ENCODE assay signal across 8 mouse cellular contexts in the genomic region with DNA sequence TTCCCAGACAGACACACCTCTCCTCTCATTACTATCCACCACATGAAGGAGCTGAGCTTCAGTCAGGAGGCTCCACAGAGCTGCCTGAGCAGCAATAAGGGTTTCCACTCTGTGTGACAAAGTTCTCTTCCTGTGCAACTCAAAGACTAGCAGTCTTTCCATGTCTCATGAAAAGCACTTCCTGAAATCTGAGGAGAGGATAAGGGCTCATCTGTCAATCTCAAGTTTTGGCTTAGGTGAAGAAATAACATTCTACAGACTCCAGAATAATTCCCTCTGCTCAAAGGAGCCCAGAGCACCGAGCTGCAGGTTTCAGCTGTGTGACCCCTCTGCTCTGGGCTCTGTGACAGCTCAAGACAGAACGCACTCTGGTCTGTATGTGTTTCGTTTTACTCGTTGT. TPM values are rescaled to one million over a fixed set of nuclear protein-coding genes. Genes with fewer than 3 reads are reported as not detected.
DNase-seq lines count a peak whose midpoint lies in the region; ATAC-seq and TF ChIP-seq lines count a peak whose summit lies in the region.

No protein-coding gene starts in this region.

- no peak for DNase-seq in kidney, adult 9 months
- no peak for DNase-seq in hindbrain, postnatal 0 days (ENCODE audit: low spot score)
- DNase-seq in midbrain, postnatal 0 days (ENCODE audit: low spot score), result no peak
- no peak for DNase-seq in gastrocnemius, postnatal 14 days

- H3K4me2 ChIP-seq in kidney, embryonic 15.5 days, result peak overlapping the region; percentile 91
- H3K4me2 ChIP-seq in hindbrain, postnatal 0 days (ENCODE audit: low read depth, low read length), result peak overlapping the region; percentile 96
- peak overlapping the region; percentile 89 for H3K4me2 ChIP-seq in midbrain, postnatal 0 days (ENCODE audit: low read depth, low read length, poor library complexity, severe bottlenecking)

- TF ChIP-seq CTCF in hindbrain, postnatal 0 days (IDR thresholded peaks at IDR 0.05; ENCODE audit: low read depth), result no peak
- no peak for TF ChIP-seq CTCF in midbrain, postnatal 0 days (IDR thresholded peaks at IDR 0.05)

- ATAC-seq in kidney, embryonic 15.5 days (replicated peaks; ENCODE audit: low FRiP score), result no peak
- ATAC-seq in hindbrain, postnatal 0 days, result no peak
- ATAC-seq in midbrain, postnatal 0 days (ENCODE audit: low FRiP score), result no peak
- no peak for ATAC-seq in cerebellum, adult (ENCODE audit: insufficient number of reproducible peaks, low FRiP score, low TSS enrichment)
- no peak for ATAC-seq in CD4-positive, CD25-positive, alpha-beta regulatory T cell, adult 4 months

- H3K9me3 ChIP-seq in kidney, embryonic 15.5 days (replicated peaks), result no peaks in the 10 kb centered on the region
- no peaks in the 10 kb centered on the region for H3K9me3 ChIP-seq in hindbrain, postnatal 0 days (ENCODE audit: low read length)
- H3K9me3 ChIP-seq in midbrain, postnatal 0 days (ENCODE audit: low read length), result no peaks in the 10 kb centered on the region

- H3K36me3 ChIP-seq in kidney, embryonic 15.5 days, result peaks cover 63% of the 10 kb centered on the region
- H3K36me3 ChIP-seq in hindbrain, postnatal 0 days (ENCODE audit: insufficient read depth, low read length), result peaks cover 49% of the 10 kb centered on the region
- peaks cover 45% of the 10 kb centered on the region for H3K36me3 ChIP-seq in midbrain, postnatal 0 days (ENCODE audit: insufficient read depth, low read length)

- H3K9ac ChIP-seq in kidney, embryonic 15.5 days, result peak overlapping the region; percentile 100
- H3K9ac ChIP-seq in hindbrain, postnatal 0 days (replicated peaks; ENCODE audit: low read length), result peak overlapping the region; percentile 92; the same call in 1 of the 2 replicates
- H3K9ac ChIP-seq in midbrain, postnatal 0 days (replicated peaks; ENCODE audit: low read length, poor library complexity, severe bottlenecking), result peak overlapping the region; percentile 98

- 39% methylated on average over 4 of the region's 4 CpGs for WGBS in kidney, embryonic 15.5 days
- WGBS in hindbrain, postnatal 0 days, result 54% methylated on average over 4 of the region's 4 CpGs
- WGBS in midbrain, postnatal 0 days, result 63% methylated on average over 4 of the region's 4 CpGs

- no peaks in the 10 kb centered on the region for H3K27me3 ChIP-seq in kidney, embryonic 15.5 days
- no peaks in the 10 kb centered on the region for H3K27me3 ChIP-seq in hindbrain, postnatal 0 days (ENCODE audit: insufficient read depth, low read length)
- H3K27me3 ChIP-seq in midbrain, postnatal 0 days (ENCODE audit: insufficient read depth, low read length), result no peaks in the 10 kb centered on the region

- peak overlapping the region; percentile 98 for H3K4me3 ChIP-seq in kidney, embryonic 15.5 days (replicated peaks)
- H3K4me3 ChIP-seq in brown adipose tissue, adult 24 weeks (ENCODE audit: insufficient read depth, low read depth, low read length), result peak overlapping the region; percentile 89
- H3K4me3 ChIP-seq in hindbrain, postnatal 0 days (ENCODE audit: low read length), result peak overlapping the region; percentile 98
- H3K4me3 ChIP-seq in midbrain, postnatal 0 days (ENCODE audit: low read depth, low read length), result peak overlapping the region; percentile 97

- H3K4me1 ChIP-seq in kidney, embryonic 15.5 days, result peaks cover 27% of the 10 kb centered on the region
- H3K4me1 ChIP-seq in brown adipose tissue, adult 24 weeks (ENCODE audit: control insufficient read depth, insufficient read depth, insufficient read length, low read length), result peaks cover 8% of the 10 kb centered on the region; the same call in 1 of the 2 replicates
- H3K4me1 ChIP-seq in hindbrain, postnatal 0 days (ENCODE audit: insufficient read depth, low read length), result peaks cover 17% of the 10 kb centered on the region
- peaks cover 11% of the 10 kb centered on the region; the same call in 1 of the 2 replicates for H3K4me1 ChIP-seq in midbrain, postnatal 0 days (ENCODE audit: insufficient read depth, low read length)

- intact Hi-C loops in gastrocnemius, postnatal 14 days (cut with DNase I; ENCODE audit: low total_unique reads), result no loop called here

- no peak overlapping the region for H3K27ac ChIP-seq in kidney, embryonic 15.5 days
- 0 out of 2 replicates have a peak overlapping the region, but pooled peaks have one; percentile 21 for H3K27ac ChIP-seq in brown adipose tissue, adult 24 weeks (replicated peaks; ENCODE audit: low read depth, low read length)
- H3K27ac ChIP-seq in hindbrain, postnatal 0 days, result peak overlapping the region; percentile 94; the same call in 1 of the 2 replicates
- H3K27ac ChIP-seq in midbrain, postnatal 0 days (ENCODE audit: low read depth, low read length), result no peak overlapping the region

RNA-seq across cellular contexts. Expression of a gene that starts 1.1 kb away (rescaled TPM):
- polyA plus RNA-seq in kidney, embryonic 15.5 days (2015; fragmentation: Nextera tagmentation; extraction: Ambion mirVana), result 21.2 and 22.7 TPM in 2 replicates
- polyA plus RNA-seq in brown adipose tissue, adult 24 weeks (2012; ENCODE audit: insufficient read depth, insufficient read length, missing spikeins), result 3.3 and 7.7 TPM in 2 replicates
- total RNA-seq in hindbrain, postnatal 0 days (2014; rRNA removed), result 42.4 and 42.9 TPM in 2 replicates
- 16.9 and 17.5 TPM in 2 replicates for polyA plus RNA-seq in hindbrain, postnatal 0 days (2015; fragmentation: Nextera tagmentation; extraction: Ambion mirVana)
- total RNA-seq in midbrain, postnatal 0 days (2014; rRNA removed), result 37.9 and 42.1 TPM in 2 replicates
- polyA plus RNA-seq in midbrain, postnatal 0 days (2015; fragmentation: Nextera tagmentation; extraction: Ambion mirVana), result 15.4 and 17.8 TPM in 2 replicates
- 1 to 10 TPM; 5.6 to 6.0 TPM for total RNA-seq in gastrocnemius, postnatal 14 days (2021)
- 1 to 10 TPM; 5.1 to 7.3 TPM for polyA plus RNA-seq in CD4-positive, CD25-positive, alpha-beta regulatory T cell, adult 4 months (2017; shearing (Covaris generic))

RNA-seq across cellular contexts. Expression of a gene that starts 1.2 kb away (rescaled TPM):
- polyA plus RNA-seq in kidney, embryonic 15.5 days (2015; fragmentation: Nextera tagmentation; extraction: Ambion mirVana), result 22.2 and 25.0 TPM in 2 replicates
- polyA plus RNA-seq in brown adipose tissue, adult 24 weeks (2012; ENCODE audit: insufficient read depth, insufficient read length, missing spikeins), result 7.7 and 8.5 TPM in 2 replicates
- 91.6 and 92.3 TPM in 2 replicates for total RNA-seq in hindbrain, postnatal 0 days (2014; rRNA removed)
- 57.5 and 59.9 TPM in 2 replicates for polyA plus RNA-seq in hindbrain, postnatal 0 days (2015; fragmentation: Nextera tagmentation; extraction: Ambion mirVana)
- 77.4 and 88.9 TPM in 2 replicates for total RNA-seq in midbrain, postnatal 0 days (2014; rRNA removed)
- polyA plus RNA-seq in midbrain, postnatal 0 days (2015; fragmentation: Nextera tagmentation; extraction: Ambion mirVana), result 66.1 and 70.7 TPM in 2 replicates
- total RNA-seq in gastrocnemius, postnatal 14 days (2021), result 10 to 100 TPM; 11.7 to 12.0 TPM
- 10 to 100 TPM in 1 of 2 experiments, 1 to 10 TPM in 1; 9.1 to 10.1 TPM for polyA plus RNA-seq in CD4-positive, CD25-positive, alpha-beta regulatory T cell, adult 4 months (2017; shearing (Covaris generic))

RNA-seq across cellular contexts. Expression of a gene that starts 16.9 kb away (rescaled TPM):
- 5.3 and 5.7 TPM in 2 replicates for polyA plus RNA-seq in kidney, embryonic 15.5 days (2015; fragmentation: Nextera tagmentation; extraction: Ambion mirVana)
- polyA plus RNA-seq in brown adipose tissue, adult 24 weeks (2012; ENCODE audit: insufficient read depth, insufficient read length, missing spikeins), result 1.4 and 1.9 TPM in 2 replicates
- 19.4 and 21.2 TPM in 2 replicates for total RNA-seq in hindbrain, postnatal 0 days (2014; rRNA removed)
- polyA plus RNA-seq in hindbrain, postnatal 0 days (2015; fragmentation: Nextera tagmentation; extraction: Ambion mirVana), result 13.4 and 15.8 TPM in 2 replicates
- 13.6 and 19.6 TPM in 2 replicates for total RNA-seq in midbrain, postnatal 0 days (2014; rRNA removed)
- 14.3 and 16.8 TPM in 2 replicates for polyA plus RNA-seq in midbrain, postnatal 0 days (2015; fragmentation: Nextera tagmentation; extraction: Ambion mirVana)
- total RNA-seq in gastrocnemius, postnatal 14 days (2021), result 1 to 10 TPM in 1 of 2 experiments, under 1 TPM in 1; 0.86 to 1.4 TPM
- polyA plus RNA-seq in CD4-positive, CD25-positive, alpha-beta regulatory T cell, adult 4 months (2017; shearing (Covaris generic)), result 1 to 10 TPM; 6.0 to 9.2 TPM

RNA-seq across cellular contexts. Expression of a gene that starts 28.3 kb away (rescaled TPM):
- 33.7 and 34.7 TPM in 2 replicates for polyA plus RNA-seq in kidney, embryonic 15.5 days (2015; fragmentation: Nextera tagmentation; extraction: Ambion mirVana)
- 11.4 and 12.3 TPM in 2 replicates for polyA plus RNA-seq in brown adipose tissue, adult 24 weeks (2012; ENCODE audit: insufficient read depth, insufficient read length, missing spikeins)
- 56.1 and 91.8 TPM in 2 replicates for total RNA-seq in hindbrain, postnatal 0 days (2014; rRNA removed)
- polyA plus RNA-seq in hindbrain, postnatal 0 days (2015; fragmentation: Nextera tagmentation; extraction: Ambion mirVana), result 52.9 and 56.3 TPM in 2 replicates
- total RNA-seq in midbrain, postnatal 0 days (2014; rRNA removed), result 70.3 and 86.5 TPM in 2 replicates
- 57.8 and 67.0 TPM in 2 replicates for polyA plus RNA-seq in midbrain, postnatal 0 days (2015; fragmentation: Nextera tagmentation; extraction: Ambion mirVana)
- total RNA-seq in gastrocnemius, postnatal 14 days (2021), result 10 to 100 TPM; 11.5 to 12.0 TPM
- polyA plus RNA-seq in CD4-positive, CD25-positive, alpha-beta regulatory T cell, adult 4 months (2017; shearing (Covaris generic)), result 10 to 100 TPM; 21.0 to 32.5 TPM

RNA-seq across cellular contexts. Expression of a gene that starts 40.3 kb away (rescaled TPM):
- polyA plus RNA-seq in kidney, embryonic 15.5 days (2015; fragmentation: Nextera tagmentation; extraction: Ambion mirVana), result 4.2 and 5.5 TPM in 2 replicates
- 5.8 TPM in 1 of 2 replicates, not detected in the other for polyA plus RNA-seq in brown adipose tissue, adult 24 weeks (2012; ENCODE audit: insufficient read depth, insufficient read length, missing spikeins)
- 3.3 and 5.5 TPM in 2 replicates for total RNA-seq in hindbrain, postnatal 0 days (2014; rRNA removed)
- 8.0 and 8.3 TPM in 2 replicates for polyA plus RNA-seq in hindbrain, postnatal 0 days (2015; fragmentation: Nextera tagmentation; extraction: Ambion mirVana)
- 4.9 and 7.3 TPM in 2 replicates for total RNA-seq in midbrain, postnatal 0 days (2014; rRNA removed)
- 9.2 and 9.3 TPM in 2 replicates for polyA plus RNA-seq in midbrain, postnatal 0 days (2015; fragmentation: Nextera tagmentation; extraction: Ambion mirVana)
- 1 to 10 TPM; 1.6 to 1.8 TPM for total RNA-seq in gastrocnemius, postnatal 14 days (2021)
- polyA plus RNA-seq in CD4-positive, CD25-positive, alpha-beta regulatory T cell, adult 4 months (2017; shearing (Covaris generic)), result not detected

Comparison
In these comparisons a context has a peak if more than half of its experiments do, and no peak if none do; other contexts are left out.
1. H3K27ac ChIP-seq: peak in brown adipose tissue, adult 24 weeks (single experiment) and hindbrain, postnatal 0 days (single experiment); none in kidney, embryonic 15.5 days (single experiment) and midbrain, postnatal 0 days (single experiment).
2. Peak in every context shown above with its lines, with median percentiles within 50 percentile points of each other: H3K4me2 ChIP-seq, H3K4me3 ChIP-seq and H3K9ac ChIP-seq.